Mouse (Mus musculus) C2C12 (cell line): ENCODE measurements around the gene Gm6525.

Experiments
- CEBPB ChIP-seq: IDR thresholded peaks from one replicate; pipeline ENCODE4 v1.6.1; 2011; ENCODE audit warnings: low read depth, mild to moderate bottlenecking, control low read depth, moderate library complexity
- CTCF ChIP-seq: IDR thresholded peaks from one replicate; pipeline ENCODE4 v1.5.1; 2011; ENCODE audit not compliant: control insufficient read depth, insufficient read depth, insufficient read length
- FOSL1 ChIP-seq: IDR thresholded peaks from one replicate; pipeline ENCODE4 v1.8.0; 2011; ENCODE audit warnings: mild to moderate bottlenecking, low read length; ENCODE audit not compliant: poor library complexity, insufficient read depth, severe bottlenecking
- MAX ChIP-seq: IDR thresholded peaks from one replicate; pipeline ENCODE4 v1.6.1; 2011; ENCODE audit warnings: mild to moderate bottlenecking, control low read depth
- MYOD1 ChIP-seq: IDR thresholded peaks from one replicate; pipeline ENCODE4 v1.6.1; 2011; ENCODE audit warnings: low read depth; ENCODE audit not compliant: control insufficient read depth, insufficient read length
- MYOG ChIP-seq: IDR thresholded peaks from one replicate; pipeline ENCODE4 v1.6.1; 2011; ENCODE audit not compliant: control insufficient read depth, insufficient read length; ENCODE audit errors: extremely low read depth
- USF1 ChIP-seq: IDR thresholded peaks from one replicate; pipeline ENCODE4 v1.6.1; 2011; ENCODE audit warnings: low read depth, mild to moderate bottlenecking, control low read depth, moderate library complexity

DNA sequence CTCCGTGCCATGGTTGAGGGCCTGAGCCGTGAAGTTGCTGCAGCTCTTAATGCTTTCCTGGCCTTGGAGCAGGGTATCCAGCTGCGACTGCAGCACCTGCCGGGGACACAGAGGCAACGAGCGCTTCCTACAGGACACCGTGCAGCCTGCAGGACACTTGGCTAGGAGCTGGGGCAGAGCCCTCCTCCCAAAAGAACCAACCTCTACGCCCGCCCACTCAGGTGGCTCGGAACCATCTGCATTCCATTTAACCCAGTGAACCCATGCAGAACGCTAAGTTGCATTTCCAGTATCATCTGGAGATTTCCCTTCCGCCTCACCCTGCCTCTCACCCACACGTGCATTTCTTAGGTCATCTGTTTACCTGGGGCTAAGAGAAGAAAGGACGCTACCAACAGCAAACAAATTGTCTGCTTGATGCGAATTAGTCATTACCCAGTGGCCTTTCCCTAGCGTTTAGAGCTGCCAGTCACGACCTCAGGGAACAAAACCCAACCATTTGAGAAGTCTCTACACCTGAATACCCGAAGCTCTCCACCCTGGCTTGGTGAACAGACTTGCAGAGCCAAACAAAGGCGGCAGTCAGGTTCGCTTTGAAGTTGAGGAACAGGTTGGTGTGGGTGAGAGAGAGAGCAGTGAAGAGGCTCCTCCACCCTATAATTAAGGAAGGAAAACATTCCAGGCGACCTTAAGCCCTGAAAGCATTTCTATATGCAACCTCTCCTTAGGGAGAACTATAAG, 17.4 kb downstream of the Gm6525 start:
- TF ChIP-seq CTCF (no peak), MAX (no peak), FOSL1 (no peak), MYOG (no peak), USF1 (no peak), MYOD1 (no peak), CEBPB (no peak)
